Mouse (Mus musculus): ENCODE data around the gene Acp6. TPM values are rescaled to one million over a fixed set of nuclear protein-coding genes. Genes with fewer than 3 reads are reported as not detected.

Acp6 gene
- total and polyA plus RNA-seq, 2 experiments from 2014 or later: 11.3 to 19.1 TPM

- no peak overlapping the region for H3K27ac ChIP-seq (ENCODE audit: low read depth, low read length)
- no peak for ATAC-seq
- 87% methylated on average over 4 of the region's 4 CpGs for WGBS
Measured at GRCm38 (mm10) chr3:97164477-97164876, 5.9 kb downstream of the Acp6 start.

GRCm38 (mm10) chr3:97167126-97167525, 8.5 kb downstream of the Acp6 start:
- Histone ChIP-seq H3K9ac (no peak overlapping the region), H3K27ac (ENCODE audit: low read depth, low read length) (no peak overlapping the region), H3K36me3 (ENCODE audit: insufficient read depth) (peaks cover 9% of the 10 kb centered on the region), H3K4me2 (ENCODE audit: low read depth) (no peak overlapping the region), H3K4me3 (ENCODE audit: low read depth, low read length) (no peak overlapping the region), H3K27me3 (ENCODE audit: insufficient read depth, low read length) (no peaks in the 10 kb centered on the region), H3K4me1 (ENCODE audit: insufficient read depth) (no peaks in the 10 kb centered on the region), H3K9me3 (ENCODE audit: low read length) (no peaks in the 10 kb centered on the region)
- no peak for DNase-seq
- peak; percentile 38; the same call in 1 of the 2 replicates for ATAC-seq
- TF ChIP-seq CTCF (IDR thresholded peaks at IDR 0.05; ENCODE audit: low read depth): no peak
- WGBS: 79% methylated on average over 4 of the region's 4 CpGs

More at GRCm38 (mm10) chr3:97164477-97164876, 5.9 kb downstream of the Acp6 start:
- DNase-seq: no peak
- Histone ChIP-seq H3K4me3 (ENCODE audit: low read depth, low read length) (no peak overlapping the region), H3K4me2 (ENCODE audit: low read depth) (no peak overlapping the region), H3K4me1 (ENCODE audit: insufficient read depth) (peaks cover 2% of the 10 kb centered on the region; the same call in 1 of the 2 replicates), H3K27me3 (ENCODE audit: insufficient read depth, low read length) (no peaks in the 10 kb centered on the region), H3K36me3 (ENCODE audit: insufficient read depth) (peaks cover 9% of the 10 kb centered on the region), H3K9ac (no peak overlapping the region), H3K9me3 (ENCODE audit: low read length) (no peaks in the 10 kb centered on the region)
- no peak for TF ChIP-seq CTCF (IDR thresholded peaks at IDR 0.05; ENCODE audit: low read depth)

- no peak for TF ChIP-seq CTCF (IDR thresholded peaks at IDR 0.05; ENCODE audit: low read depth)
- H3K27ac ChIP-seq (ENCODE audit: low read depth, low read length): no peak overlapping the region
- H3K36me3 ChIP-seq (ENCODE audit: insufficient read depth): peaks cover 4% of the 10 kb centered on the region
- no peaks in the 10 kb centered on the region for H3K9me3 ChIP-seq (ENCODE audit: low read length)
- ATAC-seq (no peak), DNase-seq (no peak)
- no peaks in the 10 kb centered on the region for H3K4me1 ChIP-seq (ENCODE audit: insufficient read depth)
- H3K4me3 ChIP-seq (ENCODE audit: low read depth, low read length): no peak overlapping the region
- no peak overlapping the region for H3K4me2 ChIP-seq (ENCODE audit: low read depth)
- no peaks in the 10 kb centered on the region for H3K27me3 ChIP-seq (ENCODE audit: insufficient read depth, low read length)
- no peak overlapping the region for H3K9ac ChIP-seq
- 78% methylated on average over 6 of the region's 6 CpGs for WGBS
Measured at GRCm38 (mm10) chr3:97171531-97171930, 13.0 kb downstream of the Acp6 start.

GRCm38 (mm10) chr3:97172231-97172630, 13.7 kb downstream of the Acp6 start:
- no peaks in the 10 kb centered on the region for H3K27me3 ChIP-seq (ENCODE audit: insufficient read depth, low read length)
- ATAC-seq (no peak), DNase-seq (no peak)
- H3K9me3 ChIP-seq (ENCODE audit: low read length): no peaks in the 10 kb centered on the region
- no peak for TF ChIP-seq CTCF (IDR thresholded peaks at IDR 0.05; ENCODE audit: low read depth)
- H3K27ac ChIP-seq (ENCODE audit: low read depth, low read length): no peak overlapping the region
- H3K36me3 ChIP-seq (ENCODE audit: insufficient read depth): peaks cover 1% of the 10 kb centered on the region; the same call in 1 of the 2 replicates
- 59% methylated on average over 9 of the region's 9 CpGs for WGBS
- H3K9ac ChIP-seq: no peak overlapping the region
- H3K4me2 ChIP-seq (ENCODE audit: low read depth): no peak overlapping the region
- H3K4me1 ChIP-seq (ENCODE audit: insufficient read depth): no peaks in the 10 kb centered on the region
- no peak overlapping the region for H3K4me3 ChIP-seq (ENCODE audit: low read depth, low read length)

GRCm38 (mm10) chr3:97172632-97173031, 14.1 kb downstream of the Acp6 start:
- WGBS: 85% methylated on average over 5 of the region's 5 CpGs
- H3K27me3 ChIP-seq (ENCODE audit: insufficient read depth, low read length): no peaks in the 10 kb centered on the region
- no peaks in the 10 kb centered on the region for H3K4me1 ChIP-seq (ENCODE audit: insufficient read depth)
- TF ChIP-seq CTCF (IDR thresholded peaks at IDR 0.05; ENCODE audit: low read depth): no peak
- no peak overlapping the region for H3K27ac ChIP-seq (ENCODE audit: low read depth, low read length)
- no peak overlapping the region for H3K4me2 ChIP-seq (ENCODE audit: low read depth)
- no peaks in the 10 kb centered on the region for H3K36me3 ChIP-seq (ENCODE audit: insufficient read depth)
- no peak overlapping the region for H3K9ac ChIP-seq
- no peaks in the 10 kb centered on the region for H3K9me3 ChIP-seq (ENCODE audit: low read length)
- no peak overlapping the region for H3K4me3 ChIP-seq (ENCODE audit: low read depth, low read length)
- DNase-seq: no peak
- ATAC-seq: no peak

- H3K9ac ChIP-seq: no peak overlapping the region
- no peaks in the 10 kb centered on the region for H3K36me3 ChIP-seq (ENCODE audit: insufficient read depth)
- H3K27me3 ChIP-seq (ENCODE audit: insufficient read depth, low read length): no peaks in the 10 kb centered on the region
- H3K4me3 ChIP-seq (ENCODE audit: low read depth, low read length): no peak overlapping the region
- H3K4me1 ChIP-seq (ENCODE audit: insufficient read depth): no peaks in the 10 kb centered on the region
- 72% methylated on average over 6 of the region's 6 CpGs for WGBS
- TF ChIP-seq CTCF (IDR thresholded peaks at IDR 0.05; ENCODE audit: low read depth): no peak
- H3K4me2 ChIP-seq (ENCODE audit: low read depth): no peak overlapping the region
- ATAC-seq (no peak), DNase-seq (no peak)
- H3K27ac ChIP-seq (ENCODE audit: low read depth, low read length): no peak overlapping the region
- H3K9me3 ChIP-seq (ENCODE audit: low read length): no peaks in the 10 kb centered on the region
Measured at GRCm38 (mm10) chr3:97178885-97179284, 20.3 kb downstream of the Acp6 start.

- 0 out of 2 replicates have a peak overlapping the region, but pooled peaks have one; percentile 50 for H3K27ac ChIP-seq (ENCODE audit: low read depth, low read length)
Measured at GRCm38 (mm10) chr3:97180527-97180926, 21.9 kb downstream of the Acp6 start.

More at GRCm38 (mm10) chr3:97180527-97180926, 21.9 kb downstream of the Acp6 start:
- Histone ChIP-seq H3K4me2 (ENCODE audit: low read depth) (no peak overlapping the region), H3K36me3 (ENCODE audit: insufficient read depth) (no peaks in the 10 kb centered on the region), H3K27me3 (ENCODE audit: insufficient read depth, low read length) (no peaks in the 10 kb centered on the region), H3K4me3 (ENCODE audit: low read depth, low read length) (no peak overlapping the region), H3K9me3 (ENCODE audit: low read length) (no peaks in the 10 kb centered on the region), H3K4me1 (ENCODE audit: insufficient read depth) (no peaks in the 10 kb centered on the region), H3K9ac (no peak overlapping the region)
- ATAC-seq (peak; percentile 40; the same call in 1 of the 2 replicates), DNase-seq (no peak)
- no peak for TF ChIP-seq CTCF (IDR thresholded peaks at IDR 0.05; ENCODE audit: low read depth)
- 54% methylated on average over 6 of the region's 6 CpGs for WGBS

Measured in forebrain, postnatal 0 days (tissue).